Mouse (Mus musculus): Measurements from ENCODE around the gene Ppl.

The Ppl gene

GRCm38 (mm10) chr16:5132401-5132801, at the start of gene Ppl:
TSS of gene Ppl (minus strand) at chr16:5132421.
- peak; percentile 75 for DNase-seq (ENCODE audit: low spot score)

GRCm38 (mm10) chr16:5172636-5173035, 40.4 kb upstream of the Ppl start:
- DNase-seq (ENCODE audit: low spot score), result no peak

DNA sequence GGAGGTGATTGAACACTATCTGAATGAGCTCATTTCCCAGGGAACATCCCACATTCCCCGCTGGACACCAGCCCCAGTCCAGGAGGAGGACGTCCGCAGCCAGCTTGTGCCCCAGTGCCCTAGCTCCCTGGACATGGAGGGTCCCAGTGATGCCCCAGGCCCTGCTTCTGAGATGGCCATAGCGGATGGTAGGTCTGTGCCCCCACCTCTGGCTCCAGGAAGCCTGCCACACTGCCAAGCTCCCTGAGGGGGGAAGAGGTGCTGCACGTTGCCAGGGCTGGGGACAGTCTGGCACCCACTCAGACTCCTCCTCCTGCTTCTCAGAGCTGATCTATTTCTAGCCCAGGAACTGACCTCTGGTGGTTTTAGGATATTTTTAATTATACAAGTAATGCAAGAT, 36.6 kb upstream of the Ppl start:
- no peak for DNase-seq (ENCODE audit: low spot score)

DNA sequence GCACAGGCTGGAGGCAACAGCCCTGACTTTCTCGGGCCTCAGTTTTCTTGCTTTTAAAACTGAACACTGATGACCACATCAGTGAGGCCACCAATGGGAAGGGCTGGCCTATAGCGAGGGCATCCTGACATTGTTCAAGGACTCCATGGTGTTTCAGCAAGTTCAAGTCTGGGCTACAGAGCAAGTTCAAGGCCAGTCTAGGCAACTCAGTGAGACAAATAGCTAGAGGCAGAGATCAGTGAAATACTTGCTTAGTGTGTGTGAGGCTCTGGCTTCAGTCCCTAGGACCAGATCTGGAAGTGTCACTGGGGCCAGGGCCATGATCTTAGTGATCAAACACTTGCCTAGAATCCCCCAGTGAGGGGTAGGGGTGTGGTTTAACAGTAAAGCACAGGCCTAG, 35.8 kb upstream of the Ppl start:
- DNase-seq (ENCODE audit: low spot score), result no peak

- DNase-seq (ENCODE audit: low spot score), result no peak
Measured at GRCm38 (mm10) chr16:5164327-5164726, 32.1 kb upstream of the Ppl start.

- DNase-seq (ENCODE audit: low spot score), result no peak
Measured at GRCm38 (mm10) chr16:5159248-5159647, 27.0 kb upstream of the Ppl start.

GRCm38 (mm10) chr16:5157113-5157512, 24.9 kb upstream of the Ppl start:
- DNase-seq (ENCODE audit: low spot score), result no peak

GRCm38 (mm10) chr16:5156495-5156894, 24.3 kb upstream of the Ppl start:
- DNase-seq (ENCODE audit: low spot score), result no peak

DNA sequence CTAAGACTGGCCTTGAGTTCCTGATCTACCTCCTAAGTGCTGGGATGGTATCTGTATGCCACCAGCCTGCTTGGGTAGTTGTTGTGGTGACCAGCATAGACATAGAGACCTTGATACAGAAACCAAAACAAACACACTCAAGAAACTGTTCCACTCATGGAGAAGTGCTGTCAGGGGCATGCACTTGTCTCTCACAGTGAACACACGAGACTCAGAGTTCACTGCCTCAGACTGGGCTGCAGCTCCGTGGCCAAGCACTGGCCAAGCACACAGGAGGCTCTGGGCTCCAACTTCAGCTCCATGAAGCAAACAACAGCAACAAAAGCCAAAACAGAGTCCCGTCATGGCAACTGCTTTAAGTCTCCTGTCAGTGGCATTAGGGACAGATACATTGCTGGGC, 22.8 kb upstream of the Ppl start:
- DNase-seq (ENCODE audit: low spot score), result no peak

DNA sequence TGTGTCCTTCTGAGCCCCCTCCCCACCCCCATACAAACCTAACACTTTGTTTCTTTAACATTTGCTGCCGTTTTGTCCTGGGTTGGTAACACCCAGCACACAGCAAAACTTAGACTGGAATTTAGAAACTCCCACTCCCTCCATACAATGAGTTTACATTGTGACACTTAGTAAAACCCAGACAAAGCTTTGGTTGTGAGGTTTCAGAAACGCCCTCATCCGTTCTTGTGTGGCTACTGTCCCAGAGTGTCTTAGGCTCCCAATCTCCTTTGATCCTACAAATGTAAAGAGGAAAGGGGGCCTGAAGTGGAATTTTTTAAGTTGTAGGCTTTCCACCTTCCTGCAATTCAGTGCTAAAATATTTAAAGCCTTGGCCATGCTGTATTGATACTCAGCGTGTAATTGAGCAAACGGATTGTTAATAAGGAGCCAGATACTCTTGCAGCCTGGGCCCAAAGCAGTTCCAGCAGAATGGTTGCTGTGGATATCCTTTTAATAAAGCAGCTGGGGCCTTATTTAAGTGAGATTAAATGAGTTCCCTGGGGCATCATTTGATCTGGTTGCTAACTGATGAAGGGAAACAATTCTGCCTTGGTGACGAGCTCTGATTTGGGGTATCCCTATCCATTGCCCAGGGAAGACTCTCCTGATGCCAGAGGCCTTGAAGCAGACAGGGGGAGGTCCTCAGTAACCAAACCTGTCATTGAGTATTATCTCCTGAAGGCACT, 21.2 kb upstream of the Ppl start:
- DNase-seq (ENCODE audit: low spot score), result no peak

DNA sequence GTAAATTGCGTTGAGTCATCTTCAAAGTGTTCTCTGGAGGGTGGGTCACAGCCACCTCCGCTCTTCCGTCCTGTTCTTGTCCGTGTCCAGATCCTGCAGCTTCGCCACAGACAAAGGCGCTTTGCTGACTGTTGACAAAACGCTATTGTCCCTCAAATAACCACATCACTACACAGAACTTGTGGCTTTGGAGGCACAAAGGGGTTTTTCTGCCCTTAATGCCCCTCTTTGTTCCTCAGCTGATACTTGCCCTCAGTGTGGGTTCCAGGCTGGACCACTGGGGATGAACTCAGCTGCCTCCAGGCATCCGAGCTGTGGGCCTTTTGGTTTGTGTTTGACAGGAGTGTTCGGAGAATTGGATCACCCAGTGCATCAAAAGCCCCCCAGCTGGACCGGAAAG, 18.3 kb upstream of the Ppl start:
- no peak for DNase-seq (ENCODE audit: low spot score)

GRCm38 (mm10) chr16:5147037-5147385, 14.8 kb upstream of the Ppl start, which contains the start of gene Sec14l5:
TSS of gene Sec14l5 (plus strand) at chr16:5147109.
- no peak for DNase-seq (ENCODE audit: low spot score)

GRCm38 (mm10) chr16:5146367-5147036, 14.3 kb upstream of the Ppl start:
- DNase-seq (ENCODE audit: low spot score), result peak; percentile 57

DNA sequence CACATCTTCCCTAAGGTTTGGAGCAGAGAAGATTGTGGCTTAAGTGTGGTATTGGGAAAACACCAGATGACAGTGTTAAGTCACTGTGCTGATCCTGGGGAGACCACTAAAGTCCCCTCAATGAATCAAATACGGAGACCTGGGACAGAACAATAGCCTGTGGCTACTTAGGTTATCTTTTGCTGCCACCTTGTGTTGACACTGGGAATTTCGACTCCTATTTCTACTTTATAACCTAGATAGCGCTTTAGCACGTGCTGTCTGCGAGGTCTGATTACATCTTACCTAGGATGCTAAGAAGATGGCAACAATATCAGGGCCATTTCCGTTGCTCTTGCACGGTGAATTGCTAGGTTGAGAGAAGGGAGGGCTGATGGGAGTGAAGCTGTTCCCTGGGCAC, 13.3 kb upstream of the Ppl start:
- peak; percentile 61 for DNase-seq (ENCODE audit: low spot score)

- peak; percentile 61 for DNase-seq (ENCODE audit: low spot score)
Measured at GRCm38 (mm10) chr16:5139741-5140140, 7.5 kb upstream of the Ppl start.

DNA sequence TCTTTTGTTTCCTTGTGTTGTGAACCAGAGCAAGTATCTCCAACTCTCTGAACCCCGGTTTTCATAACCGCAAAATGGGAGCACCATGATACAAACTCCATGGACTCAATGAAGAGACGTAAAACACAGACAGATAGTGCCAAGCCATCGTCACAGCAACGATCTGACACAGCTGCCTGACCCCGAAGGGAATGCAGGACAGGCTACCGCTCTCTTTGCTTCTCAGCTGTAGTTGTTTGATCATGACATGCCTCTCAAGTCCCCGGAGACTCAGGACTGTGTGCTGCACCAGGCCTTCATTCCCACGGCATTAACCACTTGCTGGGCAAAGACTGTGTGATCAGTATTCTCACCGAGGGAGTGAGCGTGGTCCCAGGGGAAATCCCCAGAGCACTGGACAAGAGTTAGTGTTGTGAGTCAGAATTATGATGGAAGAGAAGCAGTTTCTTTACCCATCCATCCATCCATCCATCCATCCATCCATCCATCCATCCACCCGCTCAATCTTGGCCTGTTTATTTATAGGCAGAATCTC, 4.9 kb upstream of the Ppl start:
- no peak for DNase-seq (ENCODE audit: low spot score)

- DNase-seq (ENCODE audit: low spot score), result peak; percentile 71
Measured at GRCm38 (mm10) chr16:5136505-5136904, 4.3 kb upstream of the Ppl start.

- peak; percentile 56 for DNase-seq (ENCODE audit: low spot score)
Measured at GRCm38 (mm10) chr16:5135551-5136261, 3.5 kb upstream of the Ppl start.

DNA sequence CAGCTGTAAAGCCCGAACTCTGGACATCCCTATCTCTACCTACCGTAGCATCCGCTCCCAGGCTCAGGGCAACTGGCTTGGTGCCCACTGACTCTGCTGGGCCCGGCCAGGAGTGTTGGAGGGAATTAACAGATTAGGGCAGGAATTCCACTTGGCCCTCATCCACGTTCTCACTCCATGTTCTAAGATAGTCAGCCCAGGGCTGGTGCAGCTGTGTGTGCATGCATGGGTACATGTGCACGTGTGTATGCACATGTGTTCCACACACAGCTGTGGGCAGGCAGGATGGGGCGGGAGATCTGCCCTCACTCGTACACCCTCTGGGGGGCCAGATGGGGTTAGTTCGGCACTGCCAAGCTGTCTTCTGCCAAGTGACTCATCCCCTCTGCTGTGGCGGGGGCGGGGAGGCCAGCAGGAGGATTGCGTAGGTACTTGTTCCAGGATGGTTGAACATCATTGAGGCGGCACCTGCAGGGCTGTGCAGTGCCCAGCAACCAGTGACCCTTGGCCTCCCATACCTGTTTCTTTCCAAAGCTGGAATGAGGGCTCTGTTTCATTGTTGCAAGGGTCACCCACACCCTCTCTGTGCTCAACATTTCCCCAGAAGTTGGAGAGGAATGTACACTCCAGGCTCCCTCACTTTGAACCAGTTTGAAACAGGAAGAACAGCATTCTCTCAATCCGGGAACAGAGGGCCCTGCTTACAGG, 2.6 kb upstream of the Ppl start:
- DNase-seq (ENCODE audit: low spot score), result peak; percentile 70

DNA sequence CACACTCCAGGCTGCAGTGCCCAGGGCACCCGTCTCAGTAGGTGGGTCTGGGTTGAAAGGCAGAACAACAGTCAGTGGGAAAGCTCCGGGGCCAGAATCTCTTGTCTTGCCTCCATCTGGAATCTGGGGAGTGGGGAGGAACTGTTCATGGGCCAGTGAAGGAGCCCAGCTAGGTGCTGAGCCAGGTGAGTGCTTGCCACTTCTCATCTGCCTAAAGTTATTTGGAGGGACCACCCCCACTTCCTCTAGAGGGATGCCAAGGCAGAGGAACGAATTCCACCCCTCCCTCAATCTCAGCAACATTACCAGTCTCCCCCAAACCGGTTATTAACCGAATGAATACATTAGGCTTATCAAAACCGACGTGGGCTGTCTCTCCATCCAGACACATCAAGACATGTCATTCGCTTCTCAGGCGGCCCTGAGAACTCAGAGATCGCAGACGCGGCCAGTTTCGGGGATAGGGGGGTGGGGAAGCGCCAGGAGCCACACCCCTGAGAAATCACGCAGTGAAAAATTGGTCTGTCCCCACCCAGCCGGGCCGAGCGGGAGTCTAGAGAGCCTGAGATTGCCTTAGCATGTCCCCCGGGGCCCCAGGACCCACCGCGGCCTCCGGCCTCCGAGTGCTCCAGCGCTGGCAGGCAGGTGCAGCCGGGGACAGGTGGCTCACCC, 834 bp downstream of the Ppl start:
- no peak for DNase-seq (ENCODE audit: low spot score)

GRCm38 (mm10) chr16:5130766-5131165, 1.5 kb downstream of the Ppl start:
- peak; percentile 71 for DNase-seq (ENCODE audit: low spot score)

DNA sequence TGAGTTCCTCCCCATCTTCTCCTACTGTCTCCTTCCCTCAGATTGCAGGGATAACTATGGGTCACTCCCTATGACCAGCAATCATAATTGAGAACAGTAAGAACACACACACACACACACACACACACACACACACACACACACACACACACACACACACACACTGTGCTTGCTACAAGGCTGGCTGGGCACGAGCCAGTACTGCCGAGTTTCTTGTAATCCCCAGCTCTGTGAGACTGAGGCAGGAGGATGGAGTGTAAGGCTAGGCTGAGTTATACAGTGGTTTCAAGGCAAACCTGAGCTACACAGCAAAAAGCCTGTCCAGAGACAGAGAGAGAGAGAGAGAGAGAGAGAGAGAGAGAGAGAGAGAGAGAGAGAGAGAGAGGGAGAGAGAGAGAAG, 2.0 kb downstream of the Ppl start:
- no peak for DNase-seq (ENCODE audit: low spot score)

Data from urinary bladder, postnatal 25 days (tissue).